Mouse (Mus musculus): ENCODE measurements around the gene Pbx1. TPM values are rescaled to one million over a fixed set of nuclear protein-coding genes. Genes with fewer than 3 reads are reported as not detected.

Gene Pbx1
- polyA plus RNA-seq, 1 experiment, result 0.08 TPM

DNA sequence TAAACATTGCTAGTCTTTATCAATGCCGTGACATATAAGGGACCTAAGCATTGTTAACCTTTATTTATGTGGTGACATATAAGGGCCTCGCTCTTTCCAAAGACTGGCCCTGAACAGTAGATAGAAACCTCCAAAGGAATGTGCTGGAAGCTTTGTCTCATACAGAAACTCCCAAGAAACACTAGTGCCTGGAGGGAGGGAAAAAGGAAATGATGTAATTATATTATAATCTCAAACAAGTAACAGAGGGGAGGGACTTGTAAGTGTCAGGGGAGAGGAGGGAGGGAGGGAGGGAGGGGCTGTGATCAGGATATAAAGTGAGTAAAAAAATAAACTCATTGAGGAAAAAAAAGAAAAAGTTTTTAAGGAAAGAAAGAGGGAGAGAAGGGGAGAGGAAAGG, 148.6 kb downstream of the Pbx1 start:
- Histone ChIP-seq H3K4me1 (ENCODE audit: control insufficient read depth) (peaks cover 38% of the 10 kb centered on the region), H3K36me3 (ENCODE audit: control insufficient read depth) (no peaks in the 10 kb centered on the region), H3K4me3 (replicated peaks) (no peak overlapping the region), H3K9me3 (ENCODE audit: control insufficient read depth, low read length) (no peaks in the 10 kb centered on the region), H3K27me3 (ENCODE audit: control insufficient read depth) (peaks cover 22% of the 10 kb centered on the region)
- TF ChIP-seq GATA1 (IDR thresholded peaks at IDR 0.05; ENCODE audit: low read length) (no peak), TAL1 (IDR thresholded peaks at IDR 0.05; ENCODE audit: low read length) (no peak)

GRCm38 (mm10) chr1:168275678-168276077, 156.4 kb downstream of the Pbx1 start:
- H3K4me3 ChIP-seq (replicated peaks), result no peak overlapping the region
- TF ChIP-seq TAL1 (IDR thresholded peaks at IDR 0.05; ENCODE audit: low read length) (no peak), GATA1 (IDR thresholded peaks at IDR 0.05; ENCODE audit: low read length) (no peak)
- H3K4me1 ChIP-seq (ENCODE audit: control insufficient read depth), result no peaks in the 10 kb centered on the region; the same call in 1 of the 2 replicates
- peaks cover 3% of the 10 kb centered on the region for H3K27me3 ChIP-seq (ENCODE audit: control insufficient read depth)
- H3K36me3 ChIP-seq (ENCODE audit: control insufficient read depth), result no peaks in the 10 kb centered on the region
- no peaks in the 10 kb centered on the region for H3K9me3 ChIP-seq (ENCODE audit: control insufficient read depth, low read length)

DNA sequence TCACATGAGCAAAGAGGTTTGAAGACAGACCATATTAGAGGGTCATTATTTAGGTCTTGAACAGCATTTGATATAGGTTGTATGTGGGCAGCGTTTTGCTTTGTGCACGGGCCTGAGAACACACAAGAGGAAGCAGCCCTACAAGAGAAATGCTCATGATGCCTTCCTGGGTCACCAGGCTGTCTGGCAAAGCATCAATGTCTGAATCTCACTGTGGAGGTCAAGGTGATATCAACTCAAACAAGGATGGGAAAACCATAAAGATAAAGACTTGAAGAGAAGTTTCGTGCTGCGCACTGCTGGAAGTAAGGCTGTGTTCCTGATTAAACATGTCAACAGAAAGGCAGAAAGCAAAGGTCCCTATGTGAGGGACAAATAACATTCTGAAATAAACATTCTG, 157.8 kb downstream of the Pbx1 start:
- H3K27me3 ChIP-seq (ENCODE audit: control insufficient read depth), result no peaks in the 10 kb centered on the region
- no peaks in the 10 kb centered on the region for H3K36me3 ChIP-seq (ENCODE audit: control insufficient read depth)
- TF ChIP-seq GATA1 (IDR thresholded peaks at IDR 0.05; ENCODE audit: low read length) (no peak), TAL1 (IDR thresholded peaks at IDR 0.05; ENCODE audit: low read length) (no peak)
- no peaks in the 10 kb centered on the region for H3K9me3 ChIP-seq (ENCODE audit: control insufficient read depth, low read length)
- no peak overlapping the region for H3K4me3 ChIP-seq (replicated peaks)
- peaks cover 2% of the 10 kb centered on the region for H3K4me1 ChIP-seq (ENCODE audit: control insufficient read depth)

- H3K9me3 ChIP-seq (ENCODE audit: control insufficient read depth, low read length), result no peaks in the 10 kb centered on the region
- H3K27me3 ChIP-seq (ENCODE audit: control insufficient read depth), result no peaks in the 10 kb centered on the region
- TF ChIP-seq GATA1 (IDR thresholded peaks at IDR 0.05; ENCODE audit: low read length) (no peak), TAL1 (IDR thresholded peaks at IDR 0.05; ENCODE audit: low read length) (no peak)
- H3K4me1 ChIP-seq (ENCODE audit: control insufficient read depth), result peaks cover 2% of the 10 kb centered on the region
- no peaks in the 10 kb centered on the region for H3K36me3 ChIP-seq (ENCODE audit: control insufficient read depth)
- no peak overlapping the region for H3K4me3 ChIP-seq (replicated peaks)
Observed at GRCm38 (mm10) chr1:168272091-168272490, 160.0 kb downstream of the Pbx1 start.

GRCm38 (mm10) chr1:168271207-168271606, 160.9 kb downstream of the Pbx1 start:
- Histone ChIP-seq H3K36me3 (ENCODE audit: control insufficient read depth) (no peaks in the 10 kb centered on the region), H3K27me3 (ENCODE audit: control insufficient read depth) (no peaks in the 10 kb centered on the region), H3K9me3 (ENCODE audit: control insufficient read depth, low read length) (no peaks in the 10 kb centered on the region), H3K4me3 (replicated peaks) (no peak overlapping the region), H3K4me1 (ENCODE audit: control insufficient read depth) (peaks cover 2% of the 10 kb centered on the region)
- TF ChIP-seq GATA1 (IDR thresholded peaks at IDR 0.05; ENCODE audit: low read length), result no peak
- TF ChIP-seq TAL1 (IDR thresholded peaks at IDR 0.05; ENCODE audit: low read length), result no peak

GRCm38 (mm10) chr1:168268751-168269623, 163.1 kb downstream of the Pbx1 start:
- Histone ChIP-seq H3K4me1 (ENCODE audit: control insufficient read depth) (peaks cover 2% of the 10 kb centered on the region), H3K27me3 (ENCODE audit: control insufficient read depth) (no peaks in the 10 kb centered on the region), H3K36me3 (ENCODE audit: control insufficient read depth) (no peaks in the 10 kb centered on the region), H3K9me3 (ENCODE audit: control insufficient read depth, low read length) (no peaks in the 10 kb centered on the region), H3K4me3 (replicated peaks) (no peak overlapping the region)
- TF ChIP-seq GATA1 (IDR thresholded peaks at IDR 0.05; ENCODE audit: low read length), result no peak
- no peak for TF ChIP-seq TAL1 (IDR thresholded peaks at IDR 0.05; ENCODE audit: low read length)

GRCm38 (mm10) chr1:168268224-168268623, 163.8 kb downstream of the Pbx1 start:
- no peak for TF ChIP-seq GATA1 (IDR thresholded peaks at IDR 0.05; ENCODE audit: low read length)
- Histone ChIP-seq H3K4me1 (ENCODE audit: control insufficient read depth) (peaks cover 2% of the 10 kb centered on the region), H3K36me3 (ENCODE audit: control insufficient read depth) (no peaks in the 10 kb centered on the region)

DNA sequence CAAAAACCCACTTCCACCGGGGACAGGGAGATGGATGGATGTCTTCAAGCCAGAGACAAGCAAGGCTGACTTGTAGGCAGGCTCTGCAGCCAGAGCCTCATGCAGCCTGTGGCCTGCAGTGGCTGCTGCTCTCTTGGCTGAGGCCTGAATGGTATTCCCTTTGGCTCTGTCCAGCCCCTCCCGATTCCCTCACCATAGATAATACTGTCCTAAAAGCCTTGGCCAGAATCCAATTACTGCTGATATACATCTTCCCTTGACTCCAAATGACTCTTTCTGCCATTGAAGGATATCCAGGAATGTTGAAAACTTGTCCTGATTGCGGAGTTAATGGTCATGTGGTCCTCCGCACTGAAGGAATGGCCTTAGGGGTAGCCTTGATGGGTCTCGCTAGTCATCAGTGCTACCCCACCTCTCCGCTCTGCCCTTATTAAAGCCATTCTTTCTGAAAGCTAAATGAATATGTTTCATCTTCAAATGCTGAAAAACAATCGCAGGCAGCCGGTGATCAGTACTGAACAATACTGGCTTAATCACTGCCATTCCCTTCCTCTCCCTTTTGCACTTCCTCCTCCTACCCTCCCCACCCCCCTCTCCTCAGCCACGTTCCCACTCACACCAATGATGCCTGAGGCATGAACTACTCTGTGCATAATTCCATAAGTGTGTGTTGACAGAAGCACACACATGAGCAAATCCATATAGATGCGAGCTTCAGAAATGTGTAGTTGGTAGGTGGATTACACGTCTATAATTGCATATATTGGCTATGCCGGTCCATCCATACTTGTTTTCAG, 166.3 kb downstream of the Pbx1 start:
- no peaks in the 10 kb centered on the region for H3K27me3 ChIP-seq (ENCODE audit: control insufficient read depth)
- no peaks in the 10 kb centered on the region for H3K9me3 ChIP-seq (ENCODE audit: control insufficient read depth, low read length)
- no peak for TF ChIP-seq TAL1 (IDR thresholded peaks at IDR 0.05; ENCODE audit: low read length)
- no peak for TF ChIP-seq GATA1 (IDR thresholded peaks at IDR 0.05; ENCODE audit: low read length)
- no peaks in the 10 kb centered on the region for H3K36me3 ChIP-seq (ENCODE audit: control insufficient read depth)
- H3K4me1 ChIP-seq (ENCODE audit: control insufficient read depth), result peaks cover 2% of the 10 kb centered on the region
- H3K4me3 ChIP-seq (replicated peaks), result no peak overlapping the region

More at GRCm38 (mm10) chr1:168268224-168268623, 163.8 kb downstream of the Pbx1 start:
- H3K9me3 ChIP-seq (ENCODE audit: control insufficient read depth, low read length), result no peaks in the 10 kb centered on the region
- H3K4me3 ChIP-seq (replicated peaks), result no peak overlapping the region
- H3K27me3 ChIP-seq (ENCODE audit: control insufficient read depth), result no peaks in the 10 kb centered on the region

DNA sequence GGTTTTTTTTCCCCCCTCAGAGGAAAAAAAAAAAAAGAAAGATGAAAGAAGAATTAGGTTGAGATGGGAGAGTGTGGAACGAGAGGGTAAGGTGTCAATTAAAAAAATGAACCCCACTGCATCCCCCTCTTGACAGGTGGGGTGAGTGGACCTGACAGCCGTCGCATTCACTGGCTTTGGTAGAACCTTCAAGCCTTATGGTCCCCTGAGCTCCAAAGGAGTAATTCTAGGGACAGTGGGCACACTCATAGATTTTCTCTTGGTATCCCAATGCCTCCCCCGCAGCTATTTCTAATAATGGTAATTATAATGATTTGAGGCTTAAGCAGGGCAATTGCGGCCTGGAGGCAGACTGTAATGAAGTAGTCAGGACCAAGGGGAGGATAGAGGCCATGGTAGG, 167.0 kb downstream of the Pbx1 start:
- Histone ChIP-seq H3K9me3 (ENCODE audit: control insufficient read depth, low read length) (no peaks in the 10 kb centered on the region), H3K4me3 (replicated peaks) (no peak overlapping the region), H3K4me1 (ENCODE audit: control insufficient read depth) (peaks cover 2% of the 10 kb centered on the region), H3K36me3 (ENCODE audit: control insufficient read depth) (no peaks in the 10 kb centered on the region), H3K27me3 (ENCODE audit: control insufficient read depth) (no peaks in the 10 kb centered on the region)
- no peak for TF ChIP-seq TAL1 (IDR thresholded peaks at IDR 0.05; ENCODE audit: low read length)
- TF ChIP-seq GATA1 (IDR thresholded peaks at IDR 0.05; ENCODE audit: low read length), result no peak
